24 mouse cellular contexts compared by ENCODE assay signal in genomic region chrX:9253990-9254389, GRCm38 (mm10). TPM values are rescaled to one million over a fixed set of nuclear protein-coding genes. Genes with fewer than 3 reads are reported as not detected.
A peak's percentile ranks its signal among the peaks of the same experiment; 100 is the strongest.
DNase-seq lines count a peak whose midpoint lies in the region; ATAC-seq and TF ChIP-seq lines count a peak whose summit lies in the region.
"Had no signal": no experiment of that assay in that cellular context is flagged by ENCODE, and none has a peak within 500 bp of the region (broad histone marks: within the 10 kb centered on the region; RNA-seq: fewer than 3 reads in every experiment).

No protein-coding gene starts in this region.

- no peak overlapping the region for H3K4me2 ChIP-seq in liver, embryonic 11.5 days
- H3K4me2 ChIP-seq: limb, embryonic 13.5 days; midbrain, embryonic 15.5 days had no signal

- ATAC-seq in liver, embryonic 11.5 days (replicated peaks; ENCODE audit: low FRiP score) = no peak
- peak; percentile 12; the same call in 1 of the 2 replicates for ATAC-seq in granulocyte monocyte progenitor cell, adult 5-6 weeks (replicated peaks; ENCODE audit: poor library complexity, severe bottlenecking)
- ATAC-seq in megakaryocyte, adult 5-6 weeks (ENCODE audit: poor library complexity, severe bottlenecking) = 0 out of 2 replicates have a peak, but pooled peaks have one; percentile 24
- ATAC-seq: forebrain, embryonic 14.5 days; midbrain, embryonic 15.5 days; Patski had no signal

- no peaks in the 10 kb centered on the region for H3K9me3 ChIP-seq in liver, embryonic 11.5 days (ENCODE audit: control insufficient read depth, low read length)
- no peaks in the 10 kb centered on the region for H3K9me3 ChIP-seq in ES-E14 (ENCODE audit: control insufficient read depth, insufficient read depth, low read depth, low read length)
- H3K9me3 ChIP-seq in heart, embryonic 10.5 days = no peaks in the 10 kb centered on the region
- H3K9me3 ChIP-seq: embryonic facial prominence, embryonic 10.5 days; heart, embryonic 13.5 days; limb, embryonic 13.5 days; midbrain, embryonic 15.5 days had no signal

- DNase-seq in liver (peak; percentile 52), ES-E14 (ENCODE audit: low read depth, low spot score) (no peak)
- DNase-seq in liver, embryonic 11.5 days (ENCODE audit: low spot score) = no peak
- no peak for DNase-seq in retina, embryonic 14.5 days (ENCODE audit: low spot score)
- no peak for DNase-seq in kidney, postnatal 36 days
- no peak for DNase-seq in heart, embryonic 10.5 days (ENCODE audit: low spot score)
- DNase-seq: adrenal gland, postnatal 14 days; cerebellum, adult 9-11 months; kidney, adult 18-20 months; right cerebral cortex, postnatal 4 days had no signal

- in situ Hi-C loops in ES-E14 (cut with MboI; ENCODE audit: low sequenced_read_pairs in 2 of 2, unreplicated experiment in 2 of 2) = no loop called here

- 68% methylated on average over 10 of the region's 10 CpGs for WGBS in liver, embryonic 11.5 days
- WGBS in heart, embryonic 10.5 days = 78% methylated on average over 10 of the region's 10 CpGs

- no peaks in the 10 kb centered on the region for H3K27me3 ChIP-seq in liver, embryonic 11.5 days (replicated peaks; ENCODE audit: control insufficient read depth, insufficient read depth, low read length)
- H3K27me3 ChIP-seq in heart, embryonic 10.5 days (ENCODE audit: insufficient read depth, poor library complexity, severe bottlenecking) = no peaks in the 10 kb centered on the region
- H3K27me3 ChIP-seq: heart, embryonic 13.5 days; limb, embryonic 13.5 days; midbrain, embryonic 15.5 days had no signal

- H3K27ac ChIP-seq in liver, embryonic 11.5 days (ENCODE audit: low read depth, low read length) = no peak overlapping the region
- H3K27ac ChIP-seq in ES-E14 (ENCODE audit: insufficient read depth, low read depth, low read length, poor library complexity, severe bottlenecking) = no peak overlapping the region
- no peak overlapping the region for H3K27ac ChIP-seq in heart, embryonic 10.5 days
- H3K27ac ChIP-seq: embryonic facial prominence, embryonic 10.5 days; heart, embryonic 13.5 days; limb, embryonic 13.5 days; midbrain, embryonic 15.5 days; stomach, postnatal 0 days had no signal

- no peak overlapping the region for H3K9ac ChIP-seq in liver, embryonic 11.5 days (ENCODE audit: low read depth, low read length)
- no peak overlapping the region for H3K9ac ChIP-seq in ES-E14 (ENCODE audit: insufficient read depth, low read depth, low read length, poor library complexity, severe bottlenecking)
- H3K9ac ChIP-seq: heart, embryonic 13.5 days; limb, embryonic 13.5 days; midbrain, embryonic 15.5 days had no signal

- H3K36me3 ChIP-seq in liver, embryonic 11.5 days (ENCODE audit: control insufficient read depth, insufficient read depth, low read length) = no peaks in the 10 kb centered on the region
- H3K36me3 ChIP-seq in ES-E14 (ENCODE audit: control insufficient read depth, insufficient read depth, low read length, poor library complexity, severe bottlenecking) = no peaks in the 10 kb centered on the region
- H3K36me3 ChIP-seq in heart, embryonic 10.5 days = no peaks in the 10 kb centered on the region
- H3K36me3 ChIP-seq: embryonic facial prominence, embryonic 10.5 days; heart, embryonic 13.5 days; limb, embryonic 13.5 days; midbrain, embryonic 15.5 days had no signal

- H3K4me1 ChIP-seq in liver, embryonic 11.5 days (replicated peaks; ENCODE audit: control insufficient read depth, insufficient read depth, low read length) = 0 out of 2 replicates have a peak, but pooled peaks cover 2% of the 10 kb centered on the region
- H3K4me1 ChIP-seq in ES-E14 (ENCODE audit: control insufficient read depth in 2 of 2, insufficient read depth in 2 of 2, low read length in 2 of 2, poor library complexity in 1 of 2) = no peaks in the 10 kb centered on the region
- no peaks in the 10 kb centered on the region for H3K4me1 ChIP-seq in heart, embryonic 10.5 days
- H3K4me1 ChIP-seq: embryonic facial prominence, embryonic 10.5 days; heart, embryonic 13.5 days; limb, embryonic 13.5 days; midbrain, embryonic 15.5 days had no signal

- no peak overlapping the region for H3K4me3 ChIP-seq in liver, embryonic 11.5 days (ENCODE audit: low read depth, low read length)
- H3K4me3 ChIP-seq in ES-E14 (ENCODE audit: insufficient read depth in 1 of 2, low read depth in 1 of 2, low read length in 2 of 2, poor library complexity in 1 of 2, severe bottlenecking in 1 of 2) = no peak overlapping the region
- H3K4me3 ChIP-seq in heart, embryonic 10.5 days = no peak overlapping the region
- H3K4me3 ChIP-seq: embryonic facial prominence, embryonic 10.5 days; heart, embryonic 13.5 days; limb, embryonic 13.5 days; midbrain, embryonic 15.5 days had no signal

TF ChIP-seq in ES-E14, 5 proteins besides CTCF, POLR2A, EP300 and RAD21:
- TF ChIP-seq HCFC1 (IDR thresholded peaks at IDR 0.05; ENCODE audit: borderline replicate concordance, insufficient read depth, low read length) (no peak), ZNF384 (IDR thresholded peaks at IDR 0.05; ENCODE audit: low read depth, low read length) (no peak), MAFK (IDR thresholded peaks at IDR 0.05; ENCODE audit: insufficient read depth, low read depth, low read length) (peak; percentile 90), CHD2 (IDR thresholded peaks at IDR 0.05; ENCODE audit: low read depth, low read length) (no peak), ZC3H11A (IDR thresholded peaks at IDR 0.05; ENCODE audit: borderline replicate concordance, low read depth, low read length) (no peak)
TF ChIP-seq in ES-E14: peak in this region for 1.

RNA-seq across cellular contexts. Expression of gene Gm14862, which starts 2.7 kb away (rescaled TPM):
- 1.0 and 1.1 TPM in 2 replicates for polyA plus RNA-seq in liver, embryonic 11.5 days (2014; fragmentation: Nextera tagmentation; extraction: Ambion mirVana)
- total RNA-seq in ES-E14 (2012; rRNA removed) = not detected in 2 replicates
- not detected in 2 replicates for total RNA-seq in granulocyte monocyte progenitor cell, adult 5-6 weeks (2014; fragmentation: Nextera tagmentation)
- total RNA-seq in granulocyte monocyte progenitor cell, adult 5-6 weeks (2017) = not detected in 2 replicates
- not detected in 2 replicates for total RNA-seq in megakaryocyte, adult 5-6 weeks (2015)
- total RNA-seq in megakaryocyte, adult 5-6 weeks (2017) = not detected in 2 replicates
- polyA plus RNA-seq in heart, embryonic 10.5 days (2016; fragmentation: Nextera tagmentation; extraction: Ambion mirVana) = not detected in 2 replicates
- total RNA-seq: adrenal gland, postnatal 14 days; gastrocnemius, adult 8-10 months; left cerebral cortex, adult 18-20 months had no signal
- polyA plus RNA-seq: C2C12; embryonic facial prominence, embryonic 10.5 days; forebrain, embryonic 14.5 days; hindbrain, embryonic 11.5 days; limb, embryonic 13.5 days; midbrain, embryonic 15.5 days; neural tube, embryonic 11.5 days; Patski; stomach, postnatal 0 days had no signal

RNA-seq across cellular contexts. Expression of gene Xk, which starts 18.6 kb away (rescaled TPM):
- polyA plus RNA-seq in liver, embryonic 11.5 days (2014; fragmentation: Nextera tagmentation; extraction: Ambion mirVana) = 27.7 and 31.5 TPM in 2 replicates
- 2.1 and 2.6 TPM in 2 replicates for total RNA-seq in ES-E14 (2012; rRNA removed)
- total RNA-seq in granulocyte monocyte progenitor cell, adult 5-6 weeks (2014; fragmentation: Nextera tagmentation) = 14.0 and 16.1 TPM in 2 replicates
- total RNA-seq in granulocyte monocyte progenitor cell, adult 5-6 weeks (2017) = 6.3 and 6.5 TPM in 2 replicates
- total RNA-seq in megakaryocyte, adult 5-6 weeks (2015) = 5.8 and 6.2 TPM in 2 replicates
- 2.4 and 4.2 TPM in 2 replicates for total RNA-seq in megakaryocyte, adult 5-6 weeks (2017)
- 6.2 and 6.5 TPM in 2 replicates for polyA plus RNA-seq in heart, embryonic 10.5 days (2016; fragmentation: Nextera tagmentation; extraction: Ambion mirVana)

RNA-seq across cellular contexts. Expression of gene H2al1m, which starts 29.6 kb away (rescaled TPM):
- polyA plus RNA-seq in liver, embryonic 11.5 days (2014; fragmentation: Nextera tagmentation; extraction: Ambion mirVana) = 1.3 and 1.5 TPM in 2 replicates
- total RNA-seq in ES-E14 (2012; rRNA removed) = 0.69 TPM in 1 of 2 replicates, not detected in the other
- 0.83 TPM in 1 of 2 replicates, not detected in the other for total RNA-seq in granulocyte monocyte progenitor cell, adult 5-6 weeks (2014; fragmentation: Nextera tagmentation)
- total RNA-seq in granulocyte monocyte progenitor cell, adult 5-6 weeks (2017) = 0.34 and 1.7 TPM in 2 replicates
- not detected in 2 replicates for total RNA-seq in megakaryocyte, adult 5-6 weeks (2015)
- not detected in 2 replicates for total RNA-seq in megakaryocyte, adult 5-6 weeks (2017)
- 0.79 TPM in 1 of 2 replicates, not detected in the other for polyA plus RNA-seq in heart, embryonic 10.5 days (2016; fragmentation: Nextera tagmentation; extraction: Ambion mirVana)
- total RNA-seq: adrenal gland, postnatal 14 days; left cerebral cortex, adult 18-20 months had no signal
- polyA plus RNA-seq: C2C12; embryonic facial prominence, embryonic 10.5 days; forebrain, embryonic 14.5 days; hindbrain, embryonic 11.5 days; neural tube, embryonic 11.5 days; Patski; stomach, postnatal 0 days had no signal

RNA-seq across cellular contexts. Expression of gene Lancl3, which starts 54.3 kb away (rescaled TPM):
- polyA plus RNA-seq in liver, embryonic 11.5 days (2014; fragmentation: Nextera tagmentation; extraction: Ambion mirVana) = 0.23 and 0.27 TPM in 2 replicates
- total RNA-seq in ES-E14 (2012; rRNA removed) = 0.48 and 0.49 TPM in 2 replicates
- not detected in 2 replicates for total RNA-seq in granulocyte monocyte progenitor cell, adult 5-6 weeks (2014; fragmentation: Nextera tagmentation)
- total RNA-seq in granulocyte monocyte progenitor cell, adult 5-6 weeks (2017) = not detected in 2 replicates
- not detected in 2 replicates for total RNA-seq in megakaryocyte, adult 5-6 weeks (2015)
- 0.16 TPM in 1 of 2 replicates, not detected in the other for total RNA-seq in megakaryocyte, adult 5-6 weeks (2017)
- 0.37 and 0.67 TPM in 2 replicates for polyA plus RNA-seq in heart, embryonic 10.5 days (2016; fragmentation: Nextera tagmentation; extraction: Ambion mirVana)
